Mouse (Mus musculus): Measurements from ENCODE around the gene Pheta2. TPM values are rescaled to one million over a fixed set of nuclear protein-coding genes. Genes with fewer than 3 reads are reported as not detected.
"Not testable (repeated sequence)": the region's sequence is repeated elsewhere in the genome, so short reads cannot be mapped to it uniquely, and the experiment has no call there.

The Pheta2 gene
- polyA plus RNA-seq, 1 experiment, result 0.78 TPM

- no peak for DNase-seq (ENCODE audit: low read depth, low spot score)
- 41% methylated on average over 11 of the region's 11 CpGs for WGBS
Observed at GRCm38 (mm10) chr15:82361459-82362018, 22.8 kb downstream of the Pheta2 start.

- DNase-seq (ENCODE audit: low read depth, low spot score), result no peak
Observed at GRCm38 (mm10) chr15:82362234-82362633, 23.5 kb downstream of the Pheta2 start.

GRCm38 (mm10) chr15:82363801-82364200, 25.1 kb downstream of the Pheta2 start:
- not testable (repeated sequence) for DNase-seq (ENCODE audit: low read depth, low spot score)
- 74% methylated on average over 11 of the region's 12 CpGs for WGBS

More at GRCm38 (mm10) chr15:82362234-82362633, 23.5 kb downstream of the Pheta2 start:
- WGBS, result 90% methylated on average over 4 of the region's 4 CpGs

- WGBS, result 7% methylated on average over 7 of the region's 9 CpGs
Observed at GRCm38 (mm10) chr15:82364561-82364960, 25.8 kb downstream of the Pheta2 start.

GRCm38 (mm10) chr15:82368146-82368545, 29.4 kb downstream of the Pheta2 start:
- no peak for DNase-seq (ENCODE audit: low read depth, low spot score)
- 88% methylated on average over 4 of the region's 4 CpGs for WGBS

More at GRCm38 (mm10) chr15:82364561-82364960, 25.8 kb downstream of the Pheta2 start:
- DNase-seq (ENCODE audit: low read depth, low spot score), result not testable (repeated sequence)

GRCm38 (mm10) chr15:82368851-82369250, 30.1 kb downstream of the Pheta2 start:
- DNase-seq (ENCODE audit: low read depth, low spot score), result no peak
- WGBS, result 61% methylated on average over 1 of the region's 1 CpGs

GRCm38 (mm10) chr15:82372446-82372845, 33.7 kb downstream of the Pheta2 start:
- 84% methylated on average over 6 of the region's 6 CpGs for WGBS
- DNase-seq (ENCODE audit: low read depth, low spot score), result no peak

GRCm38 (mm10) chr15:82372991-82373390, 34.2 kb downstream of the Pheta2 start:
- 93% methylated on average over 5 of the region's 5 CpGs for WGBS
- no peak for DNase-seq (ENCODE audit: low read depth, low spot score)

- WGBS, result 96% methylated on average over 5 of the region's 5 CpGs
- no peak for DNase-seq (ENCODE audit: low read depth, low spot score)
Observed at GRCm38 (mm10) chr15:82374437-82374836, 35.7 kb downstream of the Pheta2 start.

- no peak for DNase-seq (ENCODE audit: low read depth, low spot score)
- WGBS, result 86% methylated on average over 9 of the region's 9 CpGs
Observed at GRCm38 (mm10) chr15:82375855-82376254, 37.1 kb downstream of the Pheta2 start.

GRCm38 (mm10) chr15:82376393-82377138, 37.8 kb downstream of the Pheta2 start:
- DNase-seq (ENCODE audit: low read depth, low spot score), result no peak
- WGBS, result 63% methylated on average over 17 of the region's 17 CpGs

GRCm38 (mm10) chr15:82377701-82378100, 39.0 kb downstream of the Pheta2 start:
- 76% methylated on average over 5 of the region's 5 CpGs for WGBS
- DNase-seq (ENCODE audit: low read depth, low spot score), result no peak

- no peak for DNase-seq (ENCODE audit: low read depth, low spot score)
- WGBS, result 42% methylated on average over 15 of the region's 15 CpGs
Observed at GRCm38 (mm10) chr15:82378261-82379180, 39.8 kb downstream of the Pheta2 start.

- WGBS, result 14% methylated on average over 7 of the region's 7 CpGs
Observed at GRCm38 (mm10) chr15:82379511-82379870, 40.7 kb downstream of the Pheta2 start.

GRCm38 (mm10) chr15:82379871-82380713, 41.4 kb downstream of the Pheta2 start, which contains the start of gene Cyp2d22:
Cyp2d22 (minus strand) TSS chr15:82380260.
- 2% methylated on average over 23 of the region's 24 CpGs for WGBS
- no peak for DNase-seq (ENCODE audit: low read depth, low spot score)

More at GRCm38 (mm10) chr15:82379511-82379870, 40.7 kb downstream of the Pheta2 start:
- DNase-seq (ENCODE audit: low read depth, low spot score), result no peak

- DNase-seq (ENCODE audit: low read depth, low spot score), result no peak
- 46% methylated on average over 7 of the region's 7 CpGs for WGBS
Observed at GRCm38 (mm10) chr15:82380714-82381062, 41.9 kb downstream of the Pheta2 start.

- no peak for DNase-seq (ENCODE audit: low read depth, low spot score)
- 85% methylated on average over 2 of the region's 2 CpGs for WGBS
Observed at GRCm38 (mm10) chr15:82382441-82382840, 43.7 kb downstream of the Pheta2 start.

GRCm38 (mm10) chr15:82385729-82386128, 47.0 kb downstream of the Pheta2 start:
- DNase-seq (ENCODE audit: low read depth, low spot score), result no peak
- WGBS, result 91% methylated on average over 2 of the region's 2 CpGs

- 92% methylated on average over 10 of the region's 10 CpGs for whole genome bisulfite sequencing
Observed at GRCm38 (mm10) chr15:82389916-82390315, 51.2 kb downstream of the Pheta2 start.

More at GRCm38 (mm10) chr15:82389916-82390315, 51.2 kb downstream of the Pheta2 start:
- not testable (repeated sequence) for DNase-seq (ENCODE audit: low read depth, low spot score)
